8 mouse cellular contexts compared by ENCODE assay signal in genomic region chr15:79042721-79043491, GRCm38 (mm10). TPM values are rescaled to one million over a fixed set of nuclear protein-coding genes. Genes with fewer than 3 reads are reported as not detected.
A peak's percentile ranks its signal among the peaks of the same experiment; 100 is the strongest.
DNase-seq lines count a peak whose midpoint lies in the region; ATAC-seq lines count a peak whose summit lies in the region.

No protein-coding gene starts in this region.

- H3K36me3 ChIP-seq in lung, embryonic 15.5 days = no peaks in the 10 kb centered on the region
- H3K36me3 ChIP-seq in limb, embryonic 15.5 days = no peaks in the 10 kb centered on the region

- H3K4me3 ChIP-seq in lung, embryonic 15.5 days = peak overlapping the region; percentile 56
- H3K4me3 ChIP-seq in limb, embryonic 15.5 days = peak overlapping the region; percentile 53

- DNase-seq in cerebellum, adult 18-20 months = peak; percentile 50 to 66
- DNase-seq in cerebellum, adult 9-10 months = no peak
- no peak for DNase-seq in lung, postnatal 36 days
- peak; percentile 61 to 70 for DNase-seq in right cerebral cortex, postnatal 10 days (ENCODE audit: low spot score in 2 of 2)
- no peak for DNase-seq in natural killer cell, adult 2 months (ENCODE audit: low spot score in 2 of 2)

- H3K4me2 ChIP-seq in lung, embryonic 15.5 days = peak overlapping the region; percentile 99
- peak overlapping the region; percentile 94 for H3K4me2 ChIP-seq in limb, embryonic 15.5 days

- H3K27ac ChIP-seq in lung, embryonic 15.5 days = no peak overlapping the region
- H3K27ac ChIP-seq in limb, embryonic 15.5 days = no peak overlapping the region

- WGBS in lung, embryonic 15.5 days = under 1% methylated on average over 89 of the region's 105 CpGs
- under 1% methylated on average over 104 of the region's 105 CpGs for WGBS in limb, embryonic 15.5 days

- H3K9me3 ChIP-seq in lung, embryonic 15.5 days = no peaks in the 10 kb centered on the region
- H3K9me3 ChIP-seq in limb, embryonic 15.5 days = no peaks in the 10 kb centered on the region

- H3K4me1 ChIP-seq in lung, embryonic 15.5 days = peaks cover 28% of the 10 kb centered on the region
- peaks cover 43% of the 10 kb centered on the region for H3K4me1 ChIP-seq in limb, embryonic 15.5 days

- no peak for ATAC-seq in lung, embryonic 15.5 days (ENCODE audit: borderline replicate concordance, extremely low read depth, low FRiP score, low TSS enrichment)
- 0 out of 2 replicates have a peak, but pooled peaks have one; percentile 1 for ATAC-seq in granulocyte monocyte progenitor cell, adult 5-6 weeks (replicated peaks; ENCODE audit: poor library complexity, severe bottlenecking)
- no peak for ATAC-seq in limb, embryonic 15.5 days (ENCODE audit: insufficient number of reproducible peaks, low FRiP score, low TSS enrichment, low read depth)

- H3K27me3 ChIP-seq in lung, embryonic 15.5 days = peaks cover 56% of the 10 kb centered on the region
- peaks cover 44% of the 10 kb centered on the region for H3K27me3 ChIP-seq in limb, embryonic 15.5 days

- H3K9ac ChIP-seq in lung, embryonic 15.5 days = peak overlapping the region; percentile 31
- H3K9ac ChIP-seq in limb, embryonic 15.5 days = peak overlapping the region; percentile 46

RNA-seq across cellular contexts. Expression of gene Galr3, which starts 1.2 kb away (rescaled TPM):
- polyA plus RNA-seq in lung, embryonic 15.5 days (2015; fragmentation: Nextera tagmentation; extraction: Ambion mirVana) = not detected in 2 replicates
- 0.73 TPM in 1 of 2 replicates, not detected in the other for total RNA-seq in granulocyte monocyte progenitor cell, adult 5-6 weeks (2014; fragmentation: Nextera tagmentation)
- 0.65 and 2.1 TPM in 2 replicates for total RNA-seq in granulocyte monocyte progenitor cell, adult 5-6 weeks (2017)
- 0.13 TPM in 1 of 2 replicates, not detected in the other for polyA plus RNA-seq in limb, embryonic 15.5 days (2015; fragmentation: Nextera tagmentation; extraction: Ambion mirVana)

RNA-seq across cellular contexts. Expression of gene H1f0, which starts 14.7 kb away (rescaled TPM):
- 560 and 562 TPM in 2 replicates for polyA plus RNA-seq in lung, embryonic 15.5 days (2015; fragmentation: Nextera tagmentation; extraction: Ambion mirVana)
- 10.6 and 17.0 TPM in 2 replicates for total RNA-seq in granulocyte monocyte progenitor cell, adult 5-6 weeks (2014; fragmentation: Nextera tagmentation)
- total RNA-seq in granulocyte monocyte progenitor cell, adult 5-6 weeks (2017) = 19.6 and 24.4 TPM in 2 replicates
- 487 and 628 TPM in 2 replicates for polyA plus RNA-seq in limb, embryonic 15.5 days (2015; fragmentation: Nextera tagmentation; extraction: Ambion mirVana)

RNA-seq across cellular contexts. Expression of gene Ankrd54, which starts 19.8 kb away (rescaled TPM):
- polyA plus RNA-seq in lung, embryonic 15.5 days (2015; fragmentation: Nextera tagmentation; extraction: Ambion mirVana) = 57.0 and 61.0 TPM in 2 replicates
- total RNA-seq in granulocyte monocyte progenitor cell, adult 5-6 weeks (2014; fragmentation: Nextera tagmentation) = 14.5 and 21.9 TPM in 2 replicates
- 14.0 and 20.8 TPM in 2 replicates for total RNA-seq in granulocyte monocyte progenitor cell, adult 5-6 weeks (2017)
- 43.9 and 46.6 TPM in 2 replicates for polyA plus RNA-seq in limb, embryonic 15.5 days (2015; fragmentation: Nextera tagmentation; extraction: Ambion mirVana)

RNA-seq across cellular contexts. Expression of gene Eif3l, which starts 32.1 kb away (rescaled TPM):
- 223 and 225 TPM in 2 replicates for polyA plus RNA-seq in lung, embryonic 15.5 days (2015; fragmentation: Nextera tagmentation; extraction: Ambion mirVana)
- 228 and 235 TPM in 2 replicates for total RNA-seq in granulocyte monocyte progenitor cell, adult 5-6 weeks (2014; fragmentation: Nextera tagmentation)
- total RNA-seq in granulocyte monocyte progenitor cell, adult 5-6 weeks (2017) = 310 and 312 TPM in 2 replicates
- 203 and 206 TPM in 2 replicates for polyA plus RNA-seq in limb, embryonic 15.5 days (2015; fragmentation: Nextera tagmentation; extraction: Ambion mirVana)

Comparison
In these comparisons a context has a peak if more than half of its experiments do, and no peak if none do; other contexts are left out.
1. DNase-seq: peak in cerebellum, adult 18-20 months (2 of 2) and right cerebral cortex, postnatal 10 days (2 of 2); none in cerebellum, adult 9-10 months (single experiment), lung, postnatal 36 days (single experiment) and natural killer cell, adult 2 months (0 of 2).